Mouse (Mus musculus) olfactory bulb, adult 2 months (tissue): ENCODE measurements around the gene Grip1. TPM values are rescaled to one million over a fixed set of nuclear protein-coding genes. Genes with fewer than 3 reads are reported as not detected.

Experiments
- H3K27ac ChIP-seq: fragments of 200-500 bp; 2 replicates; pipeline ENCODE4 v1.5.1; 2012; ENCODE audit warnings: low read depth, low read length; ENCODE audit not compliant: insufficient read depth
- H3K4me1 ChIP-seq: fragments of 200-500 bp; 2 replicates; pipeline ENCODE4 v1.6.1; 2012; ENCODE audit warnings: low read length; ENCODE audit not compliant: control insufficient read depth, insufficient read depth
- H3K4me3 ChIP-seq: fragments of 200-500 bp; 2 replicates; pipeline ENCODE4 v1.5.1; 2012; ENCODE audit warnings: mild to moderate bottlenecking, low read depth, low read length, moderate library complexity; ENCODE audit not compliant: insufficient read depth
- CTCF ChIP-seq: fragments of 200-500 bp; IDR thresholded peaks from 2 replicates; pipeline ENCODE4 v1.5.1; 2012; ENCODE audit warnings: low read depth, mild to moderate bottlenecking, low read length, moderate library complexity; ENCODE audit not compliant: insufficient read depth
- POLR2A ChIP-seq: fragments of 200-500 bp; IDR thresholded peaks from 2 replicates; pipeline ENCODE4 v1.6.1; 2012; ENCODE audit warnings: mild to moderate bottlenecking, low read depth, low read length, moderate library complexity; ENCODE audit not compliant: insufficient read depth
- WGBS: fragments of 180-500 bp; shearing (Covaris S2); methylation state at CpG from one replicate; pipeline ENCODE4 v1.1.7; 2018; 5-methylcytosine and 5-hydroxymethylcytosine counted together
- polyA plus RNA-seq: library from polyadenylated mRNA; stranded (reverse); fragments of >200 nt; gene quantifications from 2 replicates; pipeline ENCODE4 v1.2.4, GENCODE M21; 2012; ENCODE audit warnings: low replicate concordance; ENCODE audit not compliant: missing spikeins, insufficient read depth, insufficient read length

Gene Grip1
- polyA plus RNA-seq, 1 experiment = not detected

GRCm38 (mm10) chr10:119584666-119585065 lies 131.0 kb downstream of the Grip1 start:
- no peaks in the 10 kb centered on the region for H3K4me1 ChIP-seq
- H3K27ac ChIP-seq = no peak overlapping the region
- no peak overlapping the region for H3K4me3 ChIP-seq
- TF ChIP-seq POLR2A = no peak
- no peak for TF ChIP-seq CTCF
- WGBS = 81% methylated on average over 6 of the region's 6 CpGs

GRCm38 (mm10) chr10:119586976-119587375 lies 133.3 kb downstream of the Grip1 start:
- no peak overlapping the region for H3K27ac ChIP-seq
- H3K4me1 ChIP-seq = no peaks in the 10 kb centered on the region
- H3K4me3 ChIP-seq = no peak overlapping the region
- TF ChIP-seq POLR2A (no peak), CTCF (no peak)
- WGBS = 85% methylated on average over 3 of the region's 3 CpGs

GRCm38 (mm10) chr10:119596822-119597221 lies 143.2 kb downstream of the Grip1 start:
- Histone ChIP-seq H3K27ac (no peak overlapping the region), H3K4me1 (no peaks in the 10 kb centered on the region; the same call in 1 of the 2 replicates), H3K4me3 (no peak overlapping the region)
- no peak for TF ChIP-seq CTCF
- TF ChIP-seq POLR2A = no peak
- 88% methylated on average over 5 of the region's 5 CpGs for WGBS

GRCm38 (mm10) chr10:119607501-119607900 lies 153.9 kb downstream of the Grip1 start:
- Histone ChIP-seq H3K4me1 (no peaks in the 10 kb centered on the region), H3K4me3 (no peak overlapping the region), H3K27ac (no peak overlapping the region)
- 94% methylated on average over 6 of the region's 6 CpGs for whole genome bisulfite sequencing
- TF ChIP-seq POLR2A = no peak
- no peak for TF ChIP-seq CTCF

GRCm38 (mm10) chr10:119608998-119609397 lies 155.4 kb downstream of the Grip1 start:
- no peaks in the 10 kb centered on the region for H3K4me1 ChIP-seq
- H3K27ac ChIP-seq = no peak overlapping the region
- H3K4me3 ChIP-seq = no peak overlapping the region
- WGBS = 94% methylated on average over 7 of the region's 7 CpGs
- TF ChIP-seq POLR2A = no peak
- no peak for TF ChIP-seq CTCF

GRCm38 (mm10) chr10:119610279-119610895 lies 156.8 kb downstream of the Grip1 start:
- TF ChIP-seq POLR2A (no peak), CTCF (no peak)
- Histone ChIP-seq H3K4me1 (peaks cover 2% of the 10 kb centered on the region; the same call in 1 of the 2 replicates), H3K27ac (no peak overlapping the region), H3K4me3 (no peak overlapping the region)
- WGBS = 46% methylated on average over 9 of the region's 9 CpGs

- H3K4me1 ChIP-seq = peaks cover 5% of the 10 kb centered on the region; the same call in 1 of the 2 replicates
- TF ChIP-seq POLR2A = no peak
- TF ChIP-seq CTCF = no peak
- H3K4me3 ChIP-seq = no peak overlapping the region
- H3K27ac ChIP-seq = no peak overlapping the region
- WGBS = 91% methylated on average over 5 of the region's 5 CpGs
Observed at GRCm38 (mm10) chr10:119612034-119612433, 158.4 kb downstream of the Grip1 start.

- Histone ChIP-seq H3K4me1 (peaks cover 8% of the 10 kb centered on the region; the same call in 1 of the 2 replicates), H3K4me3 (no peak overlapping the region), H3K27ac (no peak overlapping the region)
- WGBS = 31% methylated on average over 7 of the region's 7 CpGs
- TF ChIP-seq CTCF (no peak), POLR2A (no peak)
Observed at GRCm38 (mm10) chr10:119614726-119615125, 161.1 kb downstream of the Grip1 start.

GRCm38 (mm10) chr10:119615240-119615885 lies 161.7 kb downstream of the Grip1 start:
- Histone ChIP-seq H3K4me1 (peaks cover 8% of the 10 kb centered on the region; the same call in 1 of the 2 replicates), H3K4me3 (no peak overlapping the region), H3K27ac (no peak overlapping the region)
- 77% methylated on average over 14 of the region's 14 CpGs for whole genome bisulfite sequencing
- TF ChIP-seq CTCF = no peak
- TF ChIP-seq POLR2A = no peak
